Mouse (Mus musculus): Measurements from ENCODE around the gene Ambra1. TPM values are rescaled to one million over a fixed set of nuclear protein-coding genes. Genes with fewer than 3 reads are reported as not detected.

Gene Ambra1
- total RNA-seq, 1 experiment, result 27.0 TPM

GRCm38 (mm10) chr2:91946836-91947235 lies 216.9 kb downstream of the Ambra1 start:
- TF ChIP-seq MAFK (IDR thresholded peaks at IDR 0.05; ENCODE audit: insufficient read depth, low read depth, low read length) (no peak), HCFC1 (IDR thresholded peaks at IDR 0.05; ENCODE audit: borderline replicate concordance, insufficient read depth, low read length) (no peak)
- peaks cover 8% of the 10 kb centered on the region; the same call in 1 of the 2 replicates for H3K36me3 ChIP-seq (ENCODE audit: control insufficient read depth, insufficient read depth, low read length, poor library complexity, severe bottlenecking)
- H3K27ac ChIP-seq (ENCODE audit: insufficient read depth, low read depth, low read length, poor library complexity, severe bottlenecking), result no peak overlapping the region
- H3K9ac ChIP-seq (ENCODE audit: insufficient read depth, low read depth, low read length, poor library complexity, severe bottlenecking), result no peak overlapping the region
- no peak overlapping the region for H3K4me3 ChIP-seq (ENCODE audit: insufficient read depth in 1 of 2, low read depth in 1 of 2, low read length in 2 of 2, poor library complexity in 1 of 2, severe bottlenecking in 1 of 2)
- DNase-seq (ENCODE audit: low read depth, low spot score), result no peak
- H3K9me3 ChIP-seq (ENCODE audit: control insufficient read depth, insufficient read depth, low read depth, low read length), result no peaks in the 10 kb centered on the region
- in situ Hi-C loops (cut with MboI; ENCODE audit: low sequenced_read_pairs in 2 of 2, unreplicated experiment in 2 of 2), result no loop called here
- H3K4me1 ChIP-seq (ENCODE audit: control insufficient read depth in 2 of 2, insufficient read depth in 2 of 2, low read length in 2 of 2, poor library complexity in 1 of 2), result peaks cover 0 to 30% of the 10 kb centered on the region in 2 experiments; a peak in 3 of 4 replicates

- in situ Hi-C loops (cut with MboI; ENCODE audit: low sequenced_read_pairs in 2 of 2, unreplicated experiment in 2 of 2), result no loop called here
- no peak overlapping the region for H3K9ac ChIP-seq (ENCODE audit: insufficient read depth, low read depth, low read length, poor library complexity, severe bottlenecking)
- peaks cover 6% of the 10 kb centered on the region; the same call in 1 of the 2 replicates for H3K36me3 ChIP-seq (ENCODE audit: control insufficient read depth, insufficient read depth, low read length, poor library complexity, severe bottlenecking)
- no peak overlapping the region for H3K4me3 ChIP-seq (ENCODE audit: insufficient read depth in 1 of 2, low read depth in 1 of 2, low read length in 2 of 2, poor library complexity in 1 of 2, severe bottlenecking in 1 of 2)
- DNase-seq (ENCODE audit: low read depth, low spot score), result no peak
- H3K27ac ChIP-seq (ENCODE audit: insufficient read depth, low read depth, low read length, poor library complexity, severe bottlenecking), result no peak overlapping the region
- TF ChIP-seq ZC3H11A (IDR thresholded peaks at IDR 0.05; ENCODE audit: borderline replicate concordance, low read depth, low read length) (no peak), MAFK (IDR thresholded peaks at IDR 0.05; ENCODE audit: insufficient read depth, low read depth, low read length) (no peak), ZNF384 (IDR thresholded peaks at IDR 0.05; ENCODE audit: low read depth, low read length) (no peak), HCFC1 (IDR thresholded peaks at IDR 0.05; ENCODE audit: borderline replicate concordance, insufficient read depth, low read length) (no peak), CHD2 (IDR thresholded peaks at IDR 0.05; ENCODE audit: low read depth, low read length) (no peak)
- peaks cover 0 to 30% of the 10 kb centered on the region in 2 experiments; a peak in 3 of 4 replicates for H3K4me1 ChIP-seq (ENCODE audit: control insufficient read depth in 2 of 2, insufficient read depth in 2 of 2, low read length in 2 of 2, poor library complexity in 1 of 2)
- H3K9me3 ChIP-seq (ENCODE audit: control insufficient read depth, insufficient read depth, low read depth, low read length), result no peaks in the 10 kb centered on the region
Measured at GRCm38 (mm10) chr2:91947397-91948150, 217.6 kb downstream of the Ambra1 start.

GRCm38 (mm10) chr2:91948151-91948509 lies 218.2 kb downstream of the Ambra1 start:
- DNase-seq (ENCODE audit: low read depth, low spot score), result no peak
- peaks cover 0 to 30% of the 10 kb centered on the region in 2 experiments; a peak in 3 of 4 replicates for H3K4me1 ChIP-seq (ENCODE audit: control insufficient read depth in 2 of 2, insufficient read depth in 2 of 2, low read length in 2 of 2, poor library complexity in 1 of 2)
- no peak overlapping the region for H3K9ac ChIP-seq (ENCODE audit: insufficient read depth, low read depth, low read length, poor library complexity, severe bottlenecking)
- no peak overlapping the region for H3K27ac ChIP-seq (ENCODE audit: insufficient read depth, low read depth, low read length, poor library complexity, severe bottlenecking)
- in situ Hi-C loops (cut with MboI; ENCODE audit: low sequenced_read_pairs in 2 of 2, unreplicated experiment in 2 of 2), result no loop called here
- TF ChIP-seq CHD2 (IDR thresholded peaks at IDR 0.05; ENCODE audit: low read depth, low read length) (no peak), ZNF384 (IDR thresholded peaks at IDR 0.05; ENCODE audit: low read depth, low read length) (no peak), MAFK (IDR thresholded peaks at IDR 0.05; ENCODE audit: insufficient read depth, low read depth, low read length) (no peak), ZC3H11A (IDR thresholded peaks at IDR 0.05; ENCODE audit: borderline replicate concordance, low read depth, low read length) (no peak), HCFC1 (IDR thresholded peaks at IDR 0.05; ENCODE audit: borderline replicate concordance, insufficient read depth, low read length) (no peak)
- peaks cover 6% of the 10 kb centered on the region; the same call in 1 of the 2 replicates for H3K36me3 ChIP-seq (ENCODE audit: control insufficient read depth, insufficient read depth, low read length, poor library complexity, severe bottlenecking)
- H3K9me3 ChIP-seq (ENCODE audit: control insufficient read depth, insufficient read depth, low read depth, low read length), result no peaks in the 10 kb centered on the region
- no peak overlapping the region for H3K4me3 ChIP-seq (ENCODE audit: insufficient read depth in 1 of 2, low read depth in 1 of 2, low read length in 2 of 2, poor library complexity in 1 of 2, severe bottlenecking in 1 of 2)

GRCm38 (mm10) chr2:91948792-91949241 lies 218.9 kb downstream of the Ambra1 start:
- in situ Hi-C loops (cut with MboI; ENCODE audit: low sequenced_read_pairs in 2 of 2, unreplicated experiment in 2 of 2), result no loop called here
- Histone ChIP-seq H3K9ac (ENCODE audit: insufficient read depth, low read depth, low read length, poor library complexity, severe bottlenecking) (no peak overlapping the region), H3K36me3 (ENCODE audit: control insufficient read depth, insufficient read depth, low read length, poor library complexity, severe bottlenecking) (peaks cover 3% of the 10 kb centered on the region; the same call in 1 of the 2 replicates), H3K4me3 (ENCODE audit: insufficient read depth in 1 of 2, low read depth in 1 of 2, low read length in 2 of 2, poor library complexity in 1 of 2, severe bottlenecking in 1 of 2) (no peak overlapping the region), H3K4me1 (ENCODE audit: control insufficient read depth in 2 of 2, insufficient read depth in 2 of 2, low read length in 2 of 2, poor library complexity in 1 of 2) (peaks cover 0 to 32% of the 10 kb centered on the region in 2 experiments; a peak in 3 of 4 replicates), H3K9me3 (ENCODE audit: control insufficient read depth, insufficient read depth, low read depth, low read length) (no peaks in the 10 kb centered on the region), H3K27ac (ENCODE audit: insufficient read depth, low read depth, low read length, poor library complexity, severe bottlenecking) (no peak overlapping the region)
- no peak for DNase-seq (ENCODE audit: low read depth, low spot score)
- TF ChIP-seq CHD2 (IDR thresholded peaks at IDR 0.05; ENCODE audit: low read depth, low read length) (no peak), ZC3H11A (IDR thresholded peaks at IDR 0.05; ENCODE audit: borderline replicate concordance, low read depth, low read length) (no peak), MAFK (IDR thresholded peaks at IDR 0.05; ENCODE audit: insufficient read depth, low read depth, low read length) (no peak), HCFC1 (IDR thresholded peaks at IDR 0.05; ENCODE audit: borderline replicate concordance, insufficient read depth, low read length) (no peak), ZNF384 (IDR thresholded peaks at IDR 0.05; ENCODE audit: low read depth, low read length) (no peak)

Measured in ES-E14 (cell line).